Mouse (Mus musculus) heart, postnatal 10 days (tissue): ENCODE data around the gene Lgalsl. TPM values are rescaled to one million over a fixed set of nuclear protein-coding genes. Genes with fewer than 3 reads are reported as not detected.

Source experiments
- DNase-seq, 2 experiments: peaks; one replicate each; pipeline ENCODE4 v3.0.0; 2021
- intact Hi-C: fragments of 180-260 bp; cut with DNase I; formaldehyde crosslinking; loops from one replicate; pipeline ENCODE4 v1.15.1; 2025
- total RNA-seq, 2 experiments: library from RNA; stranded (reverse); gene quantifications; 2 replicates each; pipeline ENCODE4 v1.2.3; 2021

Lgalsl gene
- 10 to 100 TPM; 40.3 to 43.1 TPM for total RNA-seq

GRCm38 (mm10) chr11:20830686-20831505 is at the start of gene Lgalsl:
Gene Lgalsl (minus strand): TSS chr11:20831056.
- peak; percentile 80 to 82 for DNase-seq
- intact Hi-C loops, result loop anchor here (2.0 to 5.0 kb wide), 3 partner anchors 28 to 66 kb away; no protein-coding TSS in a partner anchor

GRCm38 (mm10) chr11:20878644-20879043 is 47.8 kb upstream of the Lgalsl start:
- no peak for DNase-seq
- intact Hi-C loops, result no loop called here

GRCm38 (mm10) chr11:20877578-20878096 is 46.8 kb upstream of the Lgalsl start:
- no peak for DNase-seq
- intact Hi-C loops, result no loop called here

GRCm38 (mm10) chr11:20873386-20873785 is 42.5 kb upstream of the Lgalsl start:
- no peak for DNase-seq
- intact Hi-C loops, result loop anchor here (5.0 kb wide), 1 partner anchor 34 kb away; no protein-coding TSS in a partner anchor

- intact Hi-C loops, result loop anchor here (5.0 kb wide), 1 partner anchor 34 kb away; no protein-coding TSS in a partner anchor
- DNase-seq, result peak; percentile 64 to 68
Measured at GRCm38 (mm10) chr11:20872911-20873310, 42.1 kb upstream of the Lgalsl start.

- intact Hi-C loops, result loop anchor here (5.0 kb wide), 1 partner anchor 35 kb away; no protein-coding TSS in a partner anchor
- peak in 1 of 2 experiments; percentile 20 for DNase-seq
Measured at GRCm38 (mm10) chr11:20872444-20872843, 41.6 kb upstream of the Lgalsl start.

- DNase-seq, result no peak
- intact Hi-C loops, result loop anchor here (5.0 kb wide), 1 partner anchor 37 kb away; no protein-coding TSS in a partner anchor
Measured at GRCm38 (mm10) chr11:20869927-20870326, 39.1 kb upstream of the Lgalsl start.

- intact Hi-C loops, result no loop called here
- no peak for DNase-seq
Measured at GRCm38 (mm10) chr11:20865450-20865849, 34.6 kb upstream of the Lgalsl start.

- DNase-seq, result peak; percentile 40 to 41
- intact Hi-C loops, result no loop called here
Measured at GRCm38 (mm10) chr11:20864647-20865046, 33.8 kb upstream of the Lgalsl start.

- intact Hi-C loops, result no loop called here
- no peak for DNase-seq
Measured at GRCm38 (mm10) chr11:20862101-20862500, 31.2 kb upstream of the Lgalsl start.

GRCm38 (mm10) chr11:20860351-20860750 is 29.5 kb upstream of the Lgalsl start:
- intact Hi-C loops, result no loop called here

GRCm38 (mm10) chr11:20859858-20860257 is 29.0 kb upstream of the Lgalsl start:
- DNase-seq, result peak in 1 of 2 experiments; percentile 30
- intact Hi-C loops, result loop anchor here (2.0 kb wide), 2 partner anchors 29 to 55 kb away; partner anchors contain the start of gene Lgalsl

More at GRCm38 (mm10) chr11:20860351-20860750, 29.5 kb upstream of the Lgalsl start:
- no peak for DNase-seq

- intact Hi-C loops, result loop anchor here (2.0 kb wide), 2 partner anchors 28 to 56 kb away; partner anchors contain the start of gene Lgalsl
- peak; percentile 92 to 93 for DNase-seq
Measured at GRCm38 (mm10) chr11:20858921-20859668, 28.2 kb upstream of the Lgalsl start.

GRCm38 (mm10) chr11:20857921-20858320 is 27.1 kb upstream of the Lgalsl start:
- intact Hi-C loops, result loop anchor here (2.0 kb wide), 2 partner anchors 27 to 57 kb away; partner anchors contain the start of gene Lgalsl
- DNase-seq, result no peak

GRCm38 (mm10) chr11:20854032-20854741 is 23.3 kb upstream of the Lgalsl start:
- intact Hi-C loops, result no loop called here

GRCm38 (mm10) chr11:20850196-20850595 is 19.3 kb upstream of the Lgalsl start:
- intact Hi-C loops, result no loop called here
- DNase-seq, result peak; percentile 39 to 41

More at GRCm38 (mm10) chr11:20854032-20854741, 23.3 kb upstream of the Lgalsl start:
- DNase-seq, result no peak

GRCm38 (mm10) chr11:20849403-20849802 is 18.5 kb upstream of the Lgalsl start:
- peak in 1 of 2 experiments; percentile 31 for DNase-seq
- intact Hi-C loops, result no loop called here

GRCm38 (mm10) chr11:20837366-20837765 is 6.5 kb upstream of the Lgalsl start:
- no peak for DNase-seq
- intact Hi-C loops, result no loop called here

- intact Hi-C loops, result loop anchor here (2.0 to 5.0 kb wide), 3 partner anchors 27 to 66 kb away; no protein-coding TSS in a partner anchor
Measured at GRCm38 (mm10) chr11:20831600-20832137, 813 bp upstream of the Lgalsl start.

More at GRCm38 (mm10) chr11:20831600-20832137, 813 bp upstream of the Lgalsl start:
- DNase-seq, result no peak
